Mouse (Mus musculus) brown adipose tissue, adult 24 weeks (tissue): ENCODE results near the gene Kiss1r. TPM values are rescaled to one million over a fixed set of nuclear protein-coding genes. Genes with fewer than 3 reads are reported as not detected.

Experiments
- H3K27ac ChIP-seq: fragments of 200-500 bp; replicated peaks from 2 replicates; pipeline ENCODE4 v1.5.1; 2012; ENCODE audit warnings: low read depth, mild to moderate bottlenecking, low read length
- H3K4me1 ChIP-seq: fragments of 200-500 bp; 2 replicates; pipeline ENCODE4 v1.6.1; 2012; ENCODE audit warnings: low read length, mixed read lengths; ENCODE audit not compliant: control insufficient read depth, insufficient read depth, insufficient read length
- H3K4me3 ChIP-seq: fragments of 200-500 bp; 2 replicates; pipeline ENCODE4 v1.5.1; 2012; ENCODE audit warnings: low read depth, mild to moderate bottlenecking, low read length, moderate library complexity; ENCODE audit not compliant: insufficient read depth
- polyA plus RNA-seq: library from polyadenylated mRNA; stranded (reverse); fragments of >200 nt; gene quantifications from 2 replicates; pipeline ENCODE4 v1.2.4, GENCODE M21; 2012; ENCODE audit not compliant: missing spikeins, insufficient read depth, insufficient read length

The Kiss1r gene
- polyA plus RNA-seq, 1 experiment, result 0.63 TPM

DNA sequence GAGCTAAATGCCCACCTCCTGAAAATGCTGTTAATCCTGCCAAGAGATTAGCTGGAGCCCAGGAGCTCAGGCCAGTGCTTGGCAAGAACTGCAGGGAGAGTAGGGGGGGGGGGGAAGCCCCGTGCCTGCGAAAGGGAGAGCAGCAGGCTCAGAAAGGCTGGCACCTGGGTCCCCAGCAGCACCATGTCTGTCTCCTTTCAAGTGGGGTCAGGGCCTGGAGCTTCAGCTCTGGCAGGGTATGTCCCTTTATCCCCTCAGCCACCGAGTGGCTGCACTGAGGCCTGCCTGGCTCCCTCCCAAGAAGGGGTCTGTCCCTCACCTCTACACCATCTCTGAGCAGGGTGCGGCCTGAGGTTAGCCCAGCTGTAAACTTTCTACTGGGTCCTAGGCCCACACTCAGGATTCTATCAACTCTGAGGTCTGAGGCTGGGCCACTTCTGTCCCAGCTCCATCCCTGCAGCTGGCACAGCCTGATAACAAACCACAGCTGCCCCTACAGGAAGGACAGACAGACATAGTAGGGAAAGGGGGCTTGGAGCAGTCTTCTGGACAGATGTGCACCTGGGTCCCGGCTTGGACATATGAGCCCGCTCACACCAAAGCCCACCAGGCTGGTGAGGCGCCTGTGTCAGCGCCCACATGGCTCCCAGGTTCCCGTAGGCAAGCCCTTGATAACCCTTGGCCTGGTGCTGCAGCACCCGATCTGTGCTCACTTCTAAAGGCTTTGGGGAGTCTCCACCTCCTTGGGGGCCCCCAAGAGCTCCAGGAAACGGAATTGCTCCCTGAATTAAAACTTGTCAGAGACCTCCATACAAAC lies 2.4 kb upstream of the Kiss1r start:
- H3K27ac ChIP-seq, result no peak overlapping the region
- H3K4me3 ChIP-seq, result no peak overlapping the region
- H3K4me1 ChIP-seq, result peaks cover 13% of the 10 kb centered on the region

DNA sequence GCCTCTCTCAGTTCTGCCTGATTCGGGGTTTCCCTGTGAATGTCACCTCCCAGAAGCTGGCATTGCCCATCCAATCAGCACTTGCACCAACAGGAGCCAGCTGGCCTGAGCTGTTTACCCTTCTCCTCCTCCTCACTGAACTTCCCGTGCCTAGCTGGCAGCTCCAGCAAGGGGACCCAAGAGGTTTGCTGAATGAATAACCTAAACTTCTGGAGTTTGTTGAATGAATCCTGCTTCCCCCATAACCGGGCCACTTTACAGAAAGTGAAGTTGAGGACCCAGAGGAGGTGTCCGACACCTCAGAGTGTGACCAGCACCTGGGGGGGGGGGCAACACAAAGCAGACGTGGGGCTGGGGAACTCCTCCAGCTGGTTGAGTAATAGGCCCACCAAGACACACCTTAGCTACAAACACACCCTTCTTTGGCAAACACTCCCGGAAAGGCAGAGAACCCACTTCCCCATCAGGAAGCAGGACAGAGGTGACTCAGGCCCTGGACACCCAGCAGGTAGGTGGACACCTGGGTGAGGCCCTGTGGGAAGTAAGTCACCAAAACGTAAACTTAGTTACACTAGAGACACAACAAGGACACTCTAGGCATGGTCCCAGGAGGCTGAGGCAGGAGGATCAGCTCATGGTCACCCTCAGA lies 1.7 kb upstream of the Kiss1r start:
- Histone ChIP-seq H3K4me1 (peaks cover 13% of the 10 kb centered on the region), H3K4me3 (0 out of 2 replicates have a peak overlapping the region, but pooled peaks have one; percentile 8), H3K27ac (no peak overlapping the region)

DNA sequence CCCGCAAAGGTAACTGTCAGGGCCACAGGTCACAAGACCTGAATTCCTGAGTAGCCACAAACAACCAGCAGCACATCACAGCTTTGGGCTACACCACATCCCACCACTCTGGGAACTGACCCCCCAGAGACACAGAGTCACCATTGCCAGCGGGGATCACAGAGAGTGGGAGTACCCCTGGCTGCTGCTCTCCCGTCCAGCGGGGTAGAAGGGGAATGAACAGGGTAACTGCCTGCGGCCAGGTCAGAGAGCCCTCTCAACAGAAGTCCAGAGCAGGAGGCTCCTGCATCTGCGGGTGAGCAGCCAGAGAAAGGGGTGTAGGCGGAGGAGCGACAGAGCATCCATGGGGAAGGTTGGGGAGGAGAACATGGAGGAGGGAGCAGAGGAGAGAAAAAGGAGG lies 690 bp upstream of the Kiss1r start:
- Histone ChIP-seq H3K27ac (peak overlapping the region; percentile 48; the same call in 1 of the 2 replicates), H3K4me3 (peak overlapping the region; percentile 88), H3K4me1 (peaks cover 13% of the 10 kb centered on the region)

DNA sequence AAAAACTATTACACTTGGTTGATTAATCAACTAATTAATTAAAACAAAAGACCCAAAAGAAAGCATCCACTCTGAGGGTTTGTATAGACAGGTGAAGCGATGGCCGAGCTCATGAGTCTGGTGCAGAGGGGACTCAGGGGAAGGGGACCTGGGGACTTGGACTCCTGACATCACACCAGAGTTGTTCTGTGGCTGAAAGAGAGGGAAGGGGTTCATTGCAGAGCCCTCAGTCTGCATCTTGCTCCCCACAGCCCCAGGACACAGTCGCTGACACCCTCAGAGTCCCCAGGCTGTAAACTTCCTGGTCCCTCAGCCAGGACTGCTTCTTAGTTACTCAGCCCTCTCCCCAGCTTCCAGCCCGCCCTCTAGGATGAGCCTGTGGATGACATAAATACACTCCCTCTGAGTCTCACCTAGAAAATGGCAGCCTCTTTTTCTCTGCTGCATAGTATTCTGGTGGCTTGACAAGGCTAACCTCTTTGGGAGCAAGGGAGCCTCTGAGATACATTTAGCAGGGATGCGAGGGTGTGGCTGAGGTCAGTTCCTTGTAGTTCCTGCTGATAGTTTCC lies 845 bp downstream of the Kiss1r start:
- H3K27ac ChIP-seq, result no peak overlapping the region
- peaks cover 13% of the 10 kb centered on the region for H3K4me1 ChIP-seq
- no peak overlapping the region for H3K4me3 ChIP-seq

DNA sequence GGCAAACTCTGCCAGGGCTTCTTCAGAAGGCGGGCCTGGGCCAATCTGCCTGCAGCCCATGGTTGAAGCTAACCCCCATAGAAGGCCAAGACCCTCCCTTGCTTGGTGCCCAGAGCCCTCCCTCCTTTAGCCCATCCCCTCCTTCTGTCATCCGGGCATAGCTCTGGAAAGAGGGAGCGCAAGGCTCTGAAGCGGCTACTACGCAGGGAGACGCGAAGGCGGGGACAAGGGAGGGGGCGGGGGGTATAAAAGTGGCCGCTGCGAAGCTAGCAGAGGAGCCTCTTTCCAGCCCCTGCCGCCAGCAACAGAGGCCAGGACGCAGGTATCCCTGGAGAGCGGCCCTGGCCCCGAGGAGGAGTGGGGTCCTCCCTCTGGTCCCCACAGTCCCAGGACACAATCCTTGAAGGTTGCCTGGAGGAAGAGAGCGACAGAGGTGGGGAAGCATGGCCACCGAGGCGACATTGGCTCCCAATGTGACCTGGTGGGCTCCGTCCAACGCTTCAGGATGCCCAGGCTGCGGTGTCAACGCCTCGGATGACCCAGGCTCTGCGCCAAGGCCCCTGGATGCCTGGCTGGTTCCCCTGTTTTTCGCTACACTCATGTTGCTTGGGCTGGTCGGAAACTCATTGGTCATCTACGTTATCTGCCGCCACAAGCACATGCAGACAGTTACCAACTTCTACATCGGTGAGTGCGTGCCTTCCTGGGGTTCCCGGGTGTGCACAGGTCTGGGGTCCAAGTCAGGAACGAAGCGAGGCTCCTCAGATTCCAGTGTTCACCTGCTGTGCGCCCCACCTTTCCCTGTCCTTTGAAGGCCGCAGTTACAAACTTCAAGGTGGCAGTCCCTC lies 1.7 kb downstream of the Kiss1r start:
- no peak overlapping the region for H3K27ac ChIP-seq
- peaks cover 13% of the 10 kb centered on the region for H3K4me1 ChIP-seq

DNA sequence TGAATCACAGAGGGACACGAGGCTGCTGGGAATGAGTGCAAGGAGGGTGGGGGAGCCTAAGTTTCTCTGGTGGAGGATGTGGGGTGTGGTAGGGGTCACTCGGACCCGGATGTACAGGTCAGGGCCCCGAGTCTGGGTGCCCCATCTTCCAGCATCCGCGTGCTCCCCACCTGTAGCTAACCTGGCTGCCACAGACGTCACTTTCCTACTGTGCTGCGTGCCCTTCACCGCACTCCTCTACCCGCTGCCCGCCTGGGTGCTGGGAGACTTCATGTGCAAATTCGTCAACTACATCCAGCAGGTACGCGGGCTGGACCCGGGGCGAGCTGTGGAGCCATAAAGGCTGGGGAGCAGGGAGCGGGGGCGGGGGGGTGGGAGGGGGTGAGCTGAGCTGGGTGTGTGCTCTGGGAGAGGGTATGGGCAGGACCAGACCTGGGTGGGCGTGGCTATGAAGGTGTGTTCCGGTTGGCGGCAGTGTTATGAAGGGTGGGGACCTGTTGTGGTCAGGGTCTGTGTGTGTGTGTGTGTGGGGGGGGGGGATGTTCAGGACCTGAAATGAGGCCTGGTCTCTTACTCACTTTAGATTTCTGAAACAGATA lies 2.6 kb downstream of the Kiss1r start:
- peaks cover 13% of the 10 kb centered on the region for H3K4me1 ChIP-seq
- no peak overlapping the region for H3K4me3 ChIP-seq
- H3K27ac ChIP-seq, result no peak overlapping the region

More for the DNA sequence above, 1.7 kb downstream of the Kiss1r start:
- H3K4me3 ChIP-seq, result peak overlapping the region; percentile 2; the same call in 1 of the 2 replicates

GRCm38 (mm10) chr10:79920056-79920890 lies 3.5 kb downstream of the Kiss1r start:
- H3K4me1 ChIP-seq, result peaks cover 9% of the 10 kb centered on the region
- H3K27ac ChIP-seq, result no peak overlapping the region
- no peak overlapping the region for H3K4me3 ChIP-seq

- Histone ChIP-seq H3K4me3 (peak within 1 kb of the TSS; percentile 41), H3K4me1 (peaks cover 2% of the 10 kb centered on the region), H3K27ac (no peak within 1 kb of the TSS)
Observed at GRCm38 (mm10) chr10:79920958-79921535, 4.3 kb downstream of the Kiss1r start, which contains the start of gene R3hdm4. Gene R3hdm4 (minus strand): TSS chr10:79921208.

- H3K4me3 ChIP-seq, result peak overlapping the region; percentile 41
- H3K4me1 ChIP-seq, result no peaks in the 10 kb centered on the region; the same call in 1 of the 2 replicates
Observed at GRCm38 (mm10) chr10:79921572-79921971, 4.8 kb downstream of the Kiss1r start.

GRCm38 (mm10) chr10:79924998-79925784 lies 8.4 kb downstream of the Kiss1r start:
- Histone ChIP-seq H3K4me1 (peaks cover 2% of the 10 kb centered on the region; the same call in 1 of the 2 replicates), H3K4me3 (no peak overlapping the region)

More at GRCm38 (mm10) chr10:79921572-79921971, 4.8 kb downstream of the Kiss1r start:
- H3K27ac ChIP-seq, result no peak overlapping the region

GRCm38 (mm10) chr10:79925785-79926490 lies 9.2 kb downstream of the Kiss1r start:
- peak overlapping the region; percentile 98 for H3K4me3 ChIP-seq
- H3K27ac ChIP-seq, result no peak overlapping the region
- H3K4me1 ChIP-seq, result peaks cover 2% of the 10 kb centered on the region; the same call in 1 of the 2 replicates

More at GRCm38 (mm10) chr10:79924998-79925784, 8.4 kb downstream of the Kiss1r start:
- no peak overlapping the region for H3K27ac ChIP-seq
